Comparison of ENCODE assay signal across 9 mouse cellular contexts in genomic region chr3:69257049-69257699, GRCm38 (mm10). TPM values are rescaled to one million over a fixed set of nuclear protein-coding genes. Genes with fewer than 3 reads are reported as not detected.
DNase-seq lines count a peak whose midpoint lies in the region; ATAC-seq and TF ChIP-seq lines count a peak whose summit lies in the region.
"Had no signal": no experiment of that assay in that cellular context is flagged by ENCODE, and none has a peak within 500 bp of the region (broad histone marks: within the 10 kb centered on the region; RNA-seq: fewer than 3 reads in every experiment).

No protein-coding gene starts in this region.

- TF ChIP-seq CTCF in stomach, postnatal 0 days (IDR thresholded peaks at IDR 0.05; ENCODE audit: low read depth), result peak; percentile 91

- no peak overlapping the region for H3K4me3 ChIP-seq in heart, embryonic 12.5 days
- no peak overlapping the region for H3K4me3 ChIP-seq in stomach, postnatal 0 days (ENCODE audit: low read depth, low read length)
- H3K4me3 ChIP-seq: limb, embryonic 13.5 days had no signal

- ATAC-seq in heart, embryonic 12.5 days (ENCODE audit: insufficient number of reproducible peaks, low FRiP score), result no peak
- peak; percentile 94 for ATAC-seq in inflammation-experienced regulatory T-cells, adult 6 months
- peak; percentile 59 for ATAC-seq in megakaryocyte, adult 5-6 weeks (ENCODE audit: poor library complexity, severe bottlenecking)
- no peak for ATAC-seq in stomach, postnatal 0 days (ENCODE audit: low FRiP score, low TSS enrichment)

- peaks cover 3% of the 10 kb centered on the region for H3K9me3 ChIP-seq in heart, embryonic 12.5 days (replicated peaks)
- no peaks in the 10 kb centered on the region for H3K9me3 ChIP-seq in stomach, postnatal 0 days (ENCODE audit: control insufficient read depth, low read length)
- H3K9me3 ChIP-seq: limb, embryonic 13.5 days had no signal

- no peaks in the 10 kb centered on the region for H3K4me1 ChIP-seq in heart, embryonic 12.5 days (replicated peaks)
- no peaks in the 10 kb centered on the region for H3K4me1 ChIP-seq in stomach, postnatal 0 days (replicated peaks; ENCODE audit: control insufficient read depth, insufficient read depth)
- H3K4me1 ChIP-seq: limb, embryonic 13.5 days had no signal

- H3K9ac ChIP-seq in heart, embryonic 12.5 days, result no peak overlapping the region
- H3K9ac ChIP-seq in stomach, postnatal 0 days (ENCODE audit: low read length), result no peak overlapping the region
- H3K9ac ChIP-seq: limb, embryonic 13.5 days had no signal

- no peak overlapping the region for H3K27ac ChIP-seq in heart, embryonic 12.5 days (ENCODE audit: poor library complexity, severe bottlenecking)
- no peak overlapping the region for H3K27ac ChIP-seq in stomach, postnatal 0 days (replicated peaks)
- H3K27ac ChIP-seq: limb, embryonic 13.5 days had no signal

- peak; percentile 14 for DNase-seq in heart, adult 11 months
- peak; percentile 91 for DNase-seq in 3T3-L1 (ENCODE audit: low read depth, low spot score)
- peak; percentile 58 for DNase-seq in T-cell, adult 2 months (ENCODE audit: low spot score)
- peak; percentile 53 for DNase-seq in embryo, embryonic 9.5 days (ENCODE audit: extremely low spot score)
- peak; percentile 51 for DNase-seq in stomach, postnatal 0 days (ENCODE audit: low spot score)

- no peaks in the 10 kb centered on the region for H3K27me3 ChIP-seq in heart, embryonic 12.5 days (replicated peaks)
- no peaks in the 10 kb centered on the region for H3K27me3 ChIP-seq in stomach, postnatal 0 days (ENCODE audit: control insufficient read depth, insufficient read depth, low read length)
- H3K27me3 ChIP-seq: limb, embryonic 13.5 days had no signal

- H3K36me3 ChIP-seq in heart, embryonic 12.5 days, result no peaks in the 10 kb centered on the region
- no peaks in the 10 kb centered on the region for H3K36me3 ChIP-seq in stomach, postnatal 0 days (ENCODE audit: control insufficient read depth, insufficient read depth, low read length)
- H3K36me3 ChIP-seq: limb, embryonic 13.5 days had no signal

- no peak for TF ChIP-seq EP300 in stomach, postnatal 0 days (optimal IDR thresholded peaks at IDR 0.05)

- WGBS in heart, embryonic 12.5 days, result 11% methylated on average over 2 of the region's 2 CpGs
- 4% methylated on average over 2 of the region's 2 CpGs for WGBS in stomach, postnatal 0 days

- no peak overlapping the region for H3K4me2 ChIP-seq in heart, embryonic 12.5 days
- H3K4me2 ChIP-seq in stomach, postnatal 0 days (replicated peaks; ENCODE audit: low read depth), result no peak overlapping the region
- H3K4me2 ChIP-seq: limb, embryonic 13.5 days had no signal

RNA-seq across cellular contexts. Expression of gene Arl14, which starts 35.0 kb away (rescaled TPM):
- not detected in 2 replicates for polyA plus RNA-seq in heart, embryonic 12.5 days (2016; fragmentation: Nextera tagmentation; extraction: Ambion mirVana)
- not detected for polyA plus RNA-seq in inflammation-experienced regulatory T-cells, adult 6 months (2017; shearing (Covaris generic))
- 0.41 TPM in 1 of 2 replicates, not detected in the other for total RNA-seq in megakaryocyte, adult 5-6 weeks (2015)
- total RNA-seq in megakaryocyte, adult 5-6 weeks (2017), result not detected in 2 replicates
- polyA plus RNA-seq in stomach, postnatal 0 days (2015; fragmentation: Nextera tagmentation; extraction: Ambion mirVana), result 31.5 and 39.8 TPM in 2 replicates
- polyA plus RNA-seq: limb, embryonic 13.5 days had no signal

RNA-seq across cellular contexts. Expression of gene Ppm1l, which starts 59.5 kb away (rescaled TPM):
- 9.8 and 11.8 TPM in 2 replicates for polyA plus RNA-seq in heart, embryonic 12.5 days (2016; fragmentation: Nextera tagmentation; extraction: Ambion mirVana)
- 1 to 10 TPM in 2 of 3 experiments, under 1 TPM in 1; 0.06 to 4.4 (median 3.0) TPM for polyA plus RNA-seq in inflammation-experienced regulatory T-cells, adult 6 months (2017; shearing (Covaris generic))
- 0.58 and 0.62 TPM in 2 replicates for total RNA-seq in megakaryocyte, adult 5-6 weeks (2015)
- total RNA-seq in megakaryocyte, adult 5-6 weeks (2017), result 0.77 and 1.3 TPM in 2 replicates
- polyA plus RNA-seq in stomach, postnatal 0 days (2015; fragmentation: Nextera tagmentation; extraction: Ambion mirVana), result 6.0 and 7.0 TPM in 2 replicates

Comparison
In these comparisons a context has a peak if more than half of its experiments do, and no peak if none do; other contexts are left out.
1. DNase-seq: peak in every context shown above with its lines; median percentile 91 in 3T3-L1; 58 in T-cell, adult 2 months; 53 in embryo, embryonic 9.5 days; 51 in stomach, postnatal 0 days; 14 in heart, adult 11 months.
2. ATAC-seq: peak in inflammation-experienced regulatory T-cells, adult 6 months (single experiment) and megakaryocyte, adult 5-6 weeks (single experiment); none in heart, embryonic 12.5 days (single experiment) and stomach, postnatal 0 days (single experiment).
3. RNA of gene Arl14, which starts 35.0 kb away (polyA plus RNA-seq): 31.5 to 39.8 TPM in stomach, postnatal 0 days; not detected in inflammation-experienced regulatory T-cells, adult 6 months and not detected in heart, embryonic 12.5 days; every median in the first group is over 10 times any median in the second.